ENCODE assay signal across 28 mouse cellular contexts in the genomic region with DNA sequence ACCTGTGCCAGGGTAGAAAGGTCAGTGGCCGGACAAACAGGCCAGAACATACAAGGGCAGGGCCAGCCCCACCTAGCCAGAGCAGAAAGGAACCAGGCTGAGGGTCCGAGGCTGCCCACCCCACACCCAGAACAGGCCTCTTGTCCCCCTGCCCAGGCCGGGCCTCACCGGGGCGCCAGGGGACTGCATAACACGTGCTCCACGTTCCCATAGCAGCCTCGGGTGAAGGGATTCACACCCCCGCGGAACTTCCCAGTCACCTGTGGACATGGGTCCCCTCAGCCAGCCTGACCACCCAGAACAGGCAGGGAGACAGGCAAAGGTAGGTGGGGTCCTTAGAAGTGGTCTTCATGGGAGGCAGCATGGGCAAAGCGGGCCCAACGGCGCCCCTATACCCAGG. TPM values are rescaled to one million over a fixed set of nuclear protein-coding genes. Genes with fewer than 3 reads are reported as not detected.
DNase-seq lines count a peak whose midpoint lies in the region.
"Had no signal": no experiment of that assay in that cellular context is flagged by ENCODE, and none has a peak within 500 bp of the region (broad histone marks: within the 10 kb centered on the region; RNA-seq: fewer than 3 reads in every experiment).

No protein-coding gene starts in this region.

- WGBS in heart, embryonic 10.5 days: 92% methylated on average over 13 of the region's 13 CpGs

- no peaks in the 10 kb centered on the region for H3K27me3 ChIP-seq in heart, embryonic 10.5 days (ENCODE audit: insufficient read depth, poor library complexity, severe bottlenecking)
- H3K27me3 ChIP-seq: CH12.LX; embryonic facial prominence, embryonic 12.5 days; embryonic facial prominence, embryonic 15.5 days; forebrain, embryonic 15.5 days; heart, embryonic 15.5 days; intestine, embryonic 15.5 days; Patski had no signal

- no peak overlapping the region for H3K4me3 ChIP-seq in heart, embryonic 10.5 days
- H3K4me3 ChIP-seq: embryonic facial prominence, embryonic 12.5 days; embryonic facial prominence, embryonic 15.5 days; forebrain, embryonic 15.5 days; heart, embryonic 15.5 days; intestine, embryonic 15.5 days had no signal

- DNase-seq in cerebellum, adult 9-11 months: peak; percentile 39
- no peak for DNase-seq in cerebellum, adult 11-12 months
- no peak for DNase-seq in heart, embryonic 10.5 days (ENCODE audit: low spot score)
- no peak for DNase-seq in heart, adult 9 months (ENCODE audit: low spot score in 2 of 2)
- DNase-seq in thymus, postnatal 14 days: peak; percentile 16
- DNase-seq in thymus, postnatal 25 days: no peak
- DNase-seq: adrenal gland, postnatal 10 days; adrenal gland, postnatal 36 days; B cell, adult 2 months; cerebellum, adult 8-10 months; cerebellum, postnatal 25 days; gastrocnemius, postnatal 10 days; gastrocnemius, postnatal 36 days; heart, postnatal 10 days; heart, postnatal 36 days; kidney, adult 11 months; kidney, adult 8-10 months had no signal

- H3K27ac ChIP-seq in heart, embryonic 10.5 days: peak overlapping the region; percentile 49; the same call in 1 of the 2 replicates
- H3K27ac ChIP-seq: embryonic facial prominence, embryonic 12.5 days; embryonic facial prominence, embryonic 15.5 days; forebrain, embryonic 15.5 days; heart, embryonic 15.5 days; intestine, embryonic 15.5 days had no signal

- H3K4me1 ChIP-seq in heart, embryonic 10.5 days: peaks cover 61% of the 10 kb centered on the region

- H3K9me3 ChIP-seq in heart, embryonic 10.5 days: no peaks in the 10 kb centered on the region
- H3K9me3 ChIP-seq: embryonic facial prominence, embryonic 12.5 days; embryonic facial prominence, embryonic 15.5 days; forebrain, embryonic 15.5 days; G1E; heart, embryonic 15.5 days; intestine, embryonic 15.5 days had no signal

- peaks cover 69% of the 10 kb centered on the region for H3K36me3 ChIP-seq in heart, embryonic 10.5 days
- H3K36me3 ChIP-seq: G1E had no signal

RNA-seq across cellular contexts. Expression of a gene that starts 7.7 kb away (rescaled TPM):
- 21.2 and 27.5 TPM in 2 replicates for polyA plus RNA-seq in heart, embryonic 10.5 days (2016; fragmentation: Nextera tagmentation; extraction: Ambion mirVana)

RNA-seq across cellular contexts. Expression of a gene that starts 9.5 kb away (rescaled TPM):
- polyA plus RNA-seq in heart, embryonic 10.5 days (2016; fragmentation: Nextera tagmentation; extraction: Ambion mirVana): not detected in 2 replicates
- polyA plus RNA-seq: embryonic facial prominence, embryonic 12.5 days; embryonic facial prominence, embryonic 15.5 days; forebrain, embryonic 11.5 days; forebrain, embryonic 15.5 days; G1E; heart, embryonic 15.5 days; hindbrain, embryonic 11.5 days; hindbrain, embryonic 16.5 days; intestine, embryonic 15.5 days; Patski had no signal

RNA-seq across cellular contexts. Expression of a gene that starts 21.3 kb away (rescaled TPM):
- polyA plus RNA-seq in heart, embryonic 10.5 days (2016; fragmentation: Nextera tagmentation; extraction: Ambion mirVana): 83.3 and 111 TPM in 2 replicates

RNA-seq across cellular contexts. Expression of a gene that starts 21.3 kb away (rescaled TPM):
- polyA plus RNA-seq in heart, embryonic 10.5 days (2016; fragmentation: Nextera tagmentation; extraction: Ambion mirVana): 601 and 873 TPM in 2 replicates

RNA-seq across cellular contexts. Expression of a gene that starts 30.9 kb away (rescaled TPM):
- polyA plus RNA-seq in heart, embryonic 10.5 days (2016; fragmentation: Nextera tagmentation; extraction: Ambion mirVana): 1.4 and 4.0 TPM in 2 replicates
- polyA plus RNA-seq: forebrain, embryonic 11.5 days; G1E; hindbrain, embryonic 16.5 days had no signal

Comparison
In these comparisons a context has a peak if more than half of its experiments do, and no peak if none do; other contexts are left out.
1. DNase-seq: peak in cerebellum, adult 9-11 months (single experiment) and thymus, postnatal 14 days (single experiment); none in cerebellum, adult 11-12 months (single experiment), heart, embryonic 10.5 days (single experiment), heart, adult 9 months (0 of 2) and thymus, postnatal 25 days (single experiment).